ENCODE assay signal across 8 mouse cellular contexts in the genomic region with DNA sequence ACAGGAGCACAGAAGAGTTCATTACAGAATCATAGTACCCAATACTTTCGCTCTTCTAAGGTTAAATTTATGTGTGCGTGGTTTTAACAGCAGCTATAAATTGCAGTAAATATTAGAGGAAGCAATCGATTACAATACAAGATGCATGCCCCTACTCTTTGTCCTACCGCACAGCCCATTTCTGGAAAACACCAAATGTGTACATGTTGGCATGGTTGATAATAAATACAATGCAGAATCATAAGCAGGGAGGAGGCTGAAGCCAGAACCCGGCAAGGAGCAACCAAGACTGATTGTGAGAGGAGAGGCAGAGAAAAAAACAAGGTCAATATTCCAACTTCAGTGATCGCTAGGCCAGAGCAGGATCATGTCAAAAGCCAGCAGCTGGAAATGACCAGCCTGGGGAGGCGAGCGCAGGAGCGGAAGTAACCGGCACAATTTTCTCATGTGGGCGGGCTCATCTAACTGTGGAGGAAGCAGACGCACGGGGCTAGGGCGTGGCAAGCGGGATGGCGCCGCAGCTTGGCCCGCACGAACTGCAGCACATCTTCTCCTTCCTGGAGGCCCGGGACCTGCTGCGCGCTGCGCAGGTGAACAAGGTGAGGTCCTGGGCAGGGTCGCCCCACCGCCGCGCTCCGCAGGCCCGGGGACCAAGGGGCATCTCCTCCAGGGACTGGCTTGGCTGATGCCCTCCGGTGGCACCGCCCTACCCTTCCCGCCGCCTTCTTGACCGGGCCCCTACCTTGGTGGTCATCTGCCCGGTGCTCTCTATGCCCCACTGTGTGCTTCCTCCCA. TPM values are rescaled to one million over a fixed set of nuclear protein-coding genes. Genes with fewer than 3 reads are reported as not detected.
DNase-seq lines count a peak whose midpoint lies in the region; ATAC-seq and TF ChIP-seq lines count a peak whose summit lies in the region.

A gene (plus strand): TSS at position 476 of the 795 bp plus-strand sequence.

- WGBS in forebrain, postnatal 0 days, result 13% methylated on average over 34 of the region's 35 CpGs
- WGBS in lung, embryonic 15.5 days, result 12% methylated on average over 34 of the region's 35 CpGs

- H3K9ac ChIP-seq in ES-Bruce4 (ENCODE audit: low read depth, poor library complexity, severe bottlenecking), result peak within 1 kb of the TSS; percentile 41
- H3K9ac ChIP-seq in forebrain, postnatal 0 days, result peak within 1 kb of the TSS; percentile 83
- peak within 1 kb of the TSS; percentile 81 for H3K9ac ChIP-seq in lung, embryonic 15.5 days

- peak within 1 kb of the TSS; percentile 70 for H3K4me3 ChIP-seq in ES-Bruce4 (ENCODE audit: low read depth, low read length)
- H3K4me3 ChIP-seq in forebrain, postnatal 0 days (ENCODE audit: low read depth, low read length), result peak within 1 kb of the TSS; percentile 56
- peak within 1 kb of the TSS; percentile 72 for H3K4me3 ChIP-seq in lung, embryonic 15.5 days

- H3K9me3 ChIP-seq in ES-Bruce4 (replicated peaks; ENCODE audit: control insufficient read depth, insufficient read depth, low read length, poor library complexity, severe bottlenecking), result no peaks in the 10 kb centered on the region
- no peaks in the 10 kb centered on the region for H3K9me3 ChIP-seq in forebrain, postnatal 0 days (ENCODE audit: low read length)
- no peaks in the 10 kb centered on the region for H3K9me3 ChIP-seq in lung, embryonic 15.5 days

- peak; percentile 99 for ATAC-seq in forebrain, postnatal 0 days
- peak; percentile 97 for ATAC-seq in lung, embryonic 15.5 days (ENCODE audit: borderline replicate concordance, extremely low read depth, low FRiP score, low TSS enrichment)

- peak; percentile 32 for TF ChIP-seq POLR2A in ES-Bruce4 (IDR thresholded peaks at IDR 0.05; ENCODE audit: insufficient read depth, low read length)

- DNase-seq in cerebellum, adult 11 months, result peak; percentile 62
- peak; percentile 84 for DNase-seq in forebrain, postnatal 0 days
- DNase-seq in heart, postnatal 4 days, result peak; percentile 80
- DNase-seq in layer of hippocampus, adult 8-10 months (ENCODE audit: low spot score in 2 of 2), result peak; percentile 64 to 78
- peak; percentile 63 for DNase-seq in ovary, adult 18-20 months (ENCODE audit: low spot score)
- peak; percentile 70 for DNase-seq in thymus, postnatal 0 days (ENCODE audit: low spot score)

- no peak for TF ChIP-seq CTCF in ES-Bruce4 (IDR thresholded peaks at IDR 0.05; ENCODE audit: low read depth, low read length)
- no peak for TF ChIP-seq CTCF in forebrain, postnatal 0 days (IDR thresholded peaks at IDR 0.05; ENCODE audit: low read depth)

- H3K36me3 ChIP-seq in ES-Bruce4 (ENCODE audit: control insufficient read depth, insufficient read depth, low read length, poor library complexity, severe bottlenecking), result no peaks in the 10 kb centered on the region; the same call in 1 of the 2 replicates
- H3K36me3 ChIP-seq in forebrain, postnatal 0 days (ENCODE audit: insufficient read depth), result peaks cover 17% of the 10 kb centered on the region; the same call in 1 of the 2 replicates
- H3K36me3 ChIP-seq in lung, embryonic 15.5 days, result 0 out of 2 replicates have a peak, but pooled peaks cover 5% of the 10 kb centered on the region

- peaks cover 2% of the 10 kb centered on the region for H3K4me1 ChIP-seq in ES-Bruce4 (ENCODE audit: control insufficient read depth, insufficient read depth, low read length)
- peaks cover 5% of the 10 kb centered on the region for H3K4me1 ChIP-seq in forebrain, postnatal 0 days (ENCODE audit: insufficient read depth)
- peaks cover 12% of the 10 kb centered on the region; the same call in 1 of the 2 replicates for H3K4me1 ChIP-seq in lung, embryonic 15.5 days

- TF ChIP-seq EP300 in ES-Bruce4 (IDR thresholded peaks at IDR 0.05; ENCODE audit: insufficient read depth, low read depth, low read length), result no peak

- H3K4me2 ChIP-seq in forebrain, postnatal 0 days (ENCODE audit: low read depth), result peak within 1 kb of the TSS; percentile 66
- H3K4me2 ChIP-seq in lung, embryonic 15.5 days, result peak within 1 kb of the TSS; percentile 69

- no peaks in the 10 kb centered on the region for H3K27me3 ChIP-seq in ES-Bruce4 (ENCODE audit: control insufficient read depth, insufficient read depth, low read length, poor library complexity, severe bottlenecking)
- no peaks in the 10 kb centered on the region for H3K27me3 ChIP-seq in forebrain, postnatal 0 days (ENCODE audit: insufficient read depth, low read length)
- no peaks in the 10 kb centered on the region for H3K27me3 ChIP-seq in lung, embryonic 15.5 days

- no peak within 1 kb of the TSS for H3K27ac ChIP-seq in ES-Bruce4 (ENCODE audit: insufficient read depth, low read length)
- peak within 1 kb of the TSS; percentile 72 for H3K27ac ChIP-seq in forebrain, postnatal 0 days (ENCODE audit: low read depth, low read length)
- no peak within 1 kb of the TSS for H3K27ac ChIP-seq in lung, embryonic 15.5 days

RNA-seq across cellular contexts. Expression of the gene that starts here (rescaled TPM):
- polyA plus RNA-seq in ES-Bruce4 (2011; ENCODE audit: insufficient read depth, insufficient read length, low read depth, missing spikeins), result 18.8 and 27.5 TPM in 2 replicates
- 36.8 and 53.9 TPM in 2 replicates for total RNA-seq in forebrain, postnatal 0 days (2014; rRNA removed)
- 18.4 and 23.6 TPM in 2 replicates for polyA plus RNA-seq in forebrain, postnatal 0 days (2015; fragmentation: Nextera tagmentation; extraction: Ambion mirVana)
- 10 to 100 TPM; 11.7 to 16.2 TPM for total RNA-seq in heart, postnatal 4 days (2021)
- total RNA-seq in layer of hippocampus, adult 8-10 months (2022), result 10 to 100 TPM; 16.3 to 22.3 (median 19.1) TPM
- polyA plus RNA-seq in lung, embryonic 15.5 days (2015; fragmentation: Nextera tagmentation; extraction: Ambion mirVana), result 26.0 and 30.3 TPM in 2 replicates
- 19.2 and 19.5 TPM in 2 replicates for polyA plus RNA-seq in thymus, postnatal 0 days (2015; fragmentation: Nextera tagmentation; extraction: Ambion mirVana)
